Mouse (Mus musculus): ENCODE data around the gene Cpne4.

Cpne4 gene

DNA sequence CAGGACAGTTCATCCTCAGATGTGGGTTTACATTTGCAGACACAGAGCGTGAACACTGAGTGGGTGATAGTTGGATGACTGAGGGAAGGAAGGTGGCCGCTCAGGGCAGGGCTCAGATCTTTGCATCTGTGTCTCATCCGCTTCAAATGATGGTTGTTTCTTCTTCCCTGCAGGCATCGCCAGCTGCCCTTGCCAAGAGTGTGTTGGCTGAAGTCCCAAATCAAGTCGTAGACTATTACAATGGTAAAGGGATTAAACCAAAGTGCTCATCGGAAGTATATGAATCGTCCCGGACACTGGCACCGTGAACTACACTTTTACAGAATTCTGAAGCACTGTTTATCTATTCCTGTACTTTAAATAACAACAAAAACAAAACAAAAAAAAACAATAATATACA, 485.5 kb downstream of the Cpne4 start:
- no peak for DNase-seq (ENCODE audit: extremely low read depth, insufficient read length, low spot score)

DNA sequence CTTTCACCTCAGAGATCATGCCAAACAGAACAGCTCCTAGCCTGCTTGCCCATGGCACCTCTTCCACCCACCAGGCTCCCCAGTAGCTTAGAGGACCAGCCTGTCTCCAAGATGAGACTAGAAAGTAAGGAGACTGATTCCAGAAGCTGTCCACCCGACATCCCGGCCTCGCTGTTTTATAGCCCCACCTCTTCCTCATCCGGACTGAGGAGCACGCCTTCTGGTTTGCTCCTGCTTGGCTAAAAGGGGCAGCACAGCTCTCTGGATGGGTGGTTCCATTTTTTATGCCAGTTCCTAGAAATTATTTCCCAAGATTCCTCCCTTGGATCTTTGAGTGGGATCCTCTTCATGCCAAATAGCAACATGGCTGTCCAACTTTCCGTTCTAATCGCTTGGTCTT, 486.6 kb downstream of the Cpne4 start:
- no peak for DNase-seq (ENCODE audit: extremely low read depth, insufficient read length, low spot score)

DNA sequence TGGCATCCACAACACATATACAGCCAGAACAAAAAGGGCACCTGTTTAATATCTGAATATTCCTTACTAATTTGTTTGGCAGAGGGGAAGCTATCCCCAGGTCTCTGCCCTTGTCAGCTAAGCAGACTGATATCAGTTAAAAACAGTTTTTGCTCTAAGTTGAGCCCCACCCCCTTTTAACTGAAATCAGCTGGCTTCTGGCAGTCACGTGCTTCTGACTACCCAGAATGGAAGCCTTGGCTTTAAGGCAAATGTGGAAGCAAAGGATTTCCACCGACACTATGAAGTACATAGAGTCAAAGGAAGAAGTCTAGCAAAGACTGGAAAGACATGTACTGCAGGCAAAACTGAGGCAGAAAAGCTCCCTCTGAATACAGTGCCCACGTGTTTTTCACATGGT, 490.8 kb downstream of the Cpne4 start:
- no peak for DNase-seq (ENCODE audit: extremely low read depth, insufficient read length, low spot score)

DNA sequence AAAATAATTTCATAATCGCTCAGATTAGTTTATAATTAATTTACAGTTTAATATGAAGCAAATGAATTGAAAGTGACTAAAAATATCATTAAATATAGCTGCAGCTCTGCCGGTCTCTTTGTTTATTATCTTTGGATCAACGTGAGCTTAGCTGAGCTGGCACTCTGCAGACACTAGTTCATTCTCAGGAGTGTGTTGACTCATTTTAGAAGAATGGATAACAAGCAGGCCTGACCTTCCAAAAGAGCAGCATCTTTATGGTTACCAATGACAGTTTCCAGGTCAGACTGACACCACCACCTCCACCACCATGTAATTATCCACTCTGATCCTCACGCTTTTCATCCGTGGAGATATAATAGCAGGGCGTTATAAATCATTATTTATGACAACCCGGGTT, 498.9 kb downstream of the Cpne4 start:
- DNase-seq (ENCODE audit: extremely low read depth, insufficient read length, low spot score) = no peak

DNA sequence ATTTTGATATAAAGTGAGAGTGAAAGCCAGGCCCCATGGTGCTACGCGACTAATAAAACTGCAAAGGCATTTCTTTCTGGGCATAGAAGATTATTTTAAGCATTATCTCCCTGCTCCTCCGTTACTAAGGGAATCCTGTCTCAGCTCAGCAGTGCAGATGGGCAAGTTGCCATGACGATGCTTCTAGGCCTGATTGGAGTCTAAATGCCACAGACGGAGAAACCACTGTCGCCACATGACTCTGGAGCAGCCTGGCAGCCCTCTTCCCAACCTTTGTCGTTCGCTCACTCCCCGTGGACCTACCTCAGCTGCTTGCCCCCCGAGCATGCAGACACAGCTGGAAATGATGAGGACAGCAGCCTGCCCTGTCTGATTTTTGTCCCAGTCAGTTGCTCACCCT, 501.3 kb downstream of the Cpne4 start:
- peak; percentile 6 for DNase-seq (ENCODE audit: extremely low read depth, insufficient read length, low spot score)

DNA sequence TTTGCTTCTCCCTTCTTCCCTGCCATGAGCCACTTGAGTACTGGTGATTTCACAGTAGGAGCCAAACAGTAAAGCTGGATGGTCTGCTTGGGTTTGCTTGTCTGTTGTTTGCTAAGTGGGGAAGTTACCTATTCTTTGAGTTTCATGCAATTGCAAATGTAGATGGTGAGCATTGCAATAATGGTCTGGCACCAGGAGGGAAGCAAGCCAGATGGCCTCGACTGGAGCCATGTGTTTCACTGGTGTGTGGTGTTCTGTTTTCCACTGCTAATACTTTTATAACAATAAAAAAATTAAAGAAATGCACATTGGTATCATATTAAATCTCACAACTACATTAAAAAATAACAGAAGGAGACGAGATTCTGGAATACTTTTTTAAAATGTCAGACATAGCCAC, 502.6 kb downstream of the Cpne4 start:
- DNase-seq (ENCODE audit: extremely low read depth, insufficient read length, low spot score) = no peak

DNA sequence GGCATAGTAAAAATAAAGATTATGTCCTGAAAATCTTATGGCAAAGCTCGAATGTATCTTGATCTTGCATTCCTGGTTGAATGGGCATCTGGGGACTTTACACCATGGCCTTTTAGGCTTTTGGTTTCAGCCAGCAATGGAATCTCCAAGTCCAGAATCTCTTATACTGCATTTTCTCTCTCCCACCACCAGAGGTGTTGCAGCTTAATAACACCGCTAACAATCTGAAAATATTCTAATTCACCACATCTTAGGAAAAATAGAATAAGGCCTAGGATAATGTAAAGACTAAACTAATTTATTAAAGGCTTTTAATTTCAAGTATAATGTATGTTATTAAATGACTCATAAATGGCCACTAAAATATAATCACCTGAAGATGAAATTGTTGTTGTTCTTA, 503.2 kb downstream of the Cpne4 start:
- no peak for DNase-seq (ENCODE audit: extremely low read depth, insufficient read length, low spot score)

DNA sequence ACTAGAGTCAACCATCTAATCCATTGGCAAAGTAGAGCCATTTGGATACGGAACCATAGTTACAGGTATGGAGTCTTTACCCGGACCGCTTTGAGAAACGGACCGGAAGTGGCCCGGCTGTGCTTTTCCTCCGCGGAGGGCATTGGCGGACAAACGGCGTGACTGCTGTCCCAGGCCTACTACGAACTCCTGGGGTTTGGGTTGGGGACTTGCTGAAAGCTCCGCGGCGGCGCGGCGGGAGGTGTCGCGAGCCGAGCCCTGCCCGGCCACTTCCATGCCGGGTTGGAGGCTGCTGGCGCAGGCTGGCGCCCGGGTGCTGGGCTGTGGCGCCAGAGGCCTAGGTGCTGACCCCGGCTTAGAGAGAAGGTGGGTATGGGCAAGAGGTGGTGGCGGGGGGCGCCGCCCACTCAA, 506.1 kb downstream of the Cpne4 start, which contains the start of gene Mrpl3:
Gene Mrpl3 (plus strand): TSS at position 93 of the 411 bp plus-strand sequence.
- DNase-seq (ENCODE audit: extremely low read depth, insufficient read length, low spot score) = peak; percentile 77

DNA sequence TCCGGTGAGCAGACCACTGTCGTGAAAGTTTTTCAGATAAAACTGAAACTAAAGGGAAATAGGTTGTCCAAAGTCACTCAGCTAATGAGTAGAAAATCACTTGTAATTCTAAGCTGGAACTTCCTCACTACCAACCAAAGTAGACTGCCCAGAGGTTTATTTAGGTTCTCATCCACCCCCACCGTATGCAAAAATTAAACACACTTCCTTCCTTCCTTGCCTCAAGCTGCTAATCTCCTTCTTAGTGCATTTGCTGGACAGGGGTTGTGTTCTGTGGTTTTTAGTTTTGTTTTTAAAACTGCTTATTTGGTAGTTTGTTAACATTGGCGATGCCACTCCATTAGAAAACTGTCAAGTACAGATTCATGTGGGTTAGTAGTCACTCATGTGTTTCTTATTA, 506.7 kb downstream of the Cpne4 start:
- DNase-seq (ENCODE audit: extremely low read depth, insufficient read length, low spot score) = no peak

DNA sequence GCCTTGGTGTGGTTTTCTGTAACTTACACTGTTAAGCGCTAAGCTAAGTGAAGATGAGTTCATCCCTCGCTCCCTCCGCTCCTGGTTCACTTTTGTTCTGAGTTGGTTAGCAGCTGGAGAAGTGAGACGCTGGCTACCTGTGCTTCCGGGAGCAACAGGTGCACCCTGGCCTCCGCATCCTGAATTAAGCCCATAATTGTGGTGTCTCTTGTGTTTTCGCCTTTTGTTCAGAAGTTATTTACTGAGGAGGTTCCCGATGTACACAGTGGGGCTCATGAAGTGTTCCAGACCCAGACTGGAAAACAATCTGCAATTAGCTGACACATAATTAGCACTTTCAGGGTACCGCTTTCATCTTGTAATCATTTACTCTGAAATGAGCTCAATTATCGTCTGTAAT, 522.0 kb downstream of the Cpne4 start:
- DNase-seq (ENCODE audit: extremely low read depth, insufficient read length, low spot score) = no peak

DNA sequence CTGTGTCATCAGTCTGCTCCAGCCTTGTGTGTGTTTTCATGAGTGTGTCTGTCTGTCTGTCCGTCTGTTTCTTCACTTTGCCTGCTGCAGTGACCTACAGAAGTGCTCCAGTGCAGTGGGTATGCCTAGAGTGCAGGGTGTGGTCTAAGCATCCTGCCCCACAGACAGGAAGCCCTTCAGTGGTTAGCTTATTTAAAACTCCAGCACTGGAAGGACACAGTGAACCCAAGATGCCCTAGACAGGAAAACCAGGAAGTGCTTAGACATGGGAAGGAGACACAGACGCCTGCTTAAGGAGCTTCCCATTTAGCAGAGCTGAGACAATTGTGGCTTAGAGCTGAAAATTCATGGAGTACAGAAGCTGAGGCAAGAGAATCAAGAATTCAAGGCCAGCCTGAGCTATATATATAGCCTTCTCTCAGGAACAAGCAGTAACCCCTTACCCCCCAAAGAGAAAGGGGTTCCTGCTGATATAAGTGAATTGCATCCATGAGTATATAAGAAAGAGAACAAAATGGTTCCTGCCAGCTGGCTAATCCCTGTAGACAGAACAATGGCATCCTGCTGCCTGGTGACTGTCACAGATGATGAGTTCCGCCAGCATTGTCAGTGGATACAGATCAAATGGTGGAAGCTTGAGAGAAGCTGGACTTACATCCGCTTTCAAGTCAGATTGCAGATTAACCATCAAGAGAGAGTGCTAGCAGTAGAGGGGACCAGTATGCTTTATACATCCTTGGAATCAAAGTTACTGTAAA, 526.1 kb downstream of the Cpne4 start:
- no peak for DNase-seq (ENCODE audit: extremely low read depth, insufficient read length, low spot score)

DNA sequence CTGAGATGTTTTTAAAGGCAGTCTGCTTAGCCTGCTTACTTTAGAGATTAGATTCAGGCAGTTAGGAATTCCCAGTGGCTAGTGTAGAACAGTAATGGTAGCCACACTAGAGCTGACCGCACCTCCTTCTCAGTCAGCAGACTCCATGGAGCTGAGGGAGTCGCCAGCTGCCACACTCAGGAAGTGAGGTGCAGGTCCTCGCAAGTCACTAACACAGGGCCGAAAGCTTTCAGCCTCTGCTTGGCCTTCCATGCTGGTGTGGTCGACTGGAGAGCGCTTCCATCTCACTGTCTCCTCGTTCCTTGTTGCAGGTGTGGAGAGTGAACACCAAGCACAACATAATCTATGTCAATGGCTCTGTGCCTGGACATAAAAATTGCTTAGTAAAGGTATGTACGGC, 527.8 kb downstream of the Cpne4 start:
- DNase-seq (ENCODE audit: extremely low read depth, insufficient read length, low spot score) = no peak

DNA sequence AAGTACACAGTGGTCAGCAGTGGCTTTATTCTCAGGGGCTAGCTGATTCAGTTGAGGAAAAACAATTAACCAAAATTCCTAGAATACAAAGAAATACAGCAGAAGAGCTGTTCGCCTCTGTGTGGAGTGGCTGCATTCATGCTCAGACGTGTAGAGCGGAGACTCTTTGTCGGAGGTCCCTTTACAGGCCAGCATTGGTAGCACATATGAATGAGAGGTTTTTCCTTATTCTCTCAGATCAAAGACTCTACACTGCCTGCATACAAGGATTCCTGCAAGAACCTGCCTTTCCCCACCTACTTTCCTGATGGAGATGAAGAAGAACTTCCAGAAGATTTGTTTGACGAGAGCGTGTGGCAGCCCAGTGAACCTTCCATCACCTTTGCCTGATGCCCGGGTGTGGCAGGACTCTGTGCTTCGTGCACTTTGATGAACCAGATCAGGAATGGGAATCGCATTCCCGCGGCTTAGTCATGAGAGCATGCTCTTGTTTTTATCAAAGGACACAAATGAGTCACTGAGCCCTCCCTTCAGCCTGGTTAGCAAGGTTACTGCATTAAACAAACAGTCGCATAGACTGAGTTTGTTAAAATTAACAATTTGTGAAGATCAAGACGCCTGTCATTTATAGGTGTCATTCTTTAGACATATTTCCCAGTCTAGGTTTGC, 529.8 kb downstream of the Cpne4 start:
- DNase-seq (ENCODE audit: extremely low read depth, insufficient read length, low spot score) = no peak

DNA sequence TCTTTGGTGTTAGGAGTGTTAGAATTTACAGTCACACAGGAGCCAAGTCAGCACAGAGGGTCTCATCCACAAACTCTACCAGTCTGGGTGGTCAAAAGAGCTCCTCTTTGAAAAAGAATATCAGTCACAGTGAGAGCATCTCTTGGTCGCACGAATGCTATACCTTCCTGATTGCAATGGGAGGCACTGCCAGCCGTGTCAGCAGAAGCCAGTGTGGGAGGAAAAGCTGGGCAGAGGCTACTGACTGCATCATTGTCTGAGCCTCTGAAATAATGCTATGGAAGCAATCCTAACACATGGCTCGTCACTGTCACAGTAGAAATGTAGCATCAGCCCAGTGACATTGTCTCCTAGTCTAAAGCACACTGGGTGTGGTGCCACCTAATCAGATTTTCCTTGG, 531.4 kb downstream of the Cpne4 start:
- DNase-seq (ENCODE audit: extremely low read depth, insufficient read length, low spot score) = no peak

DNA sequence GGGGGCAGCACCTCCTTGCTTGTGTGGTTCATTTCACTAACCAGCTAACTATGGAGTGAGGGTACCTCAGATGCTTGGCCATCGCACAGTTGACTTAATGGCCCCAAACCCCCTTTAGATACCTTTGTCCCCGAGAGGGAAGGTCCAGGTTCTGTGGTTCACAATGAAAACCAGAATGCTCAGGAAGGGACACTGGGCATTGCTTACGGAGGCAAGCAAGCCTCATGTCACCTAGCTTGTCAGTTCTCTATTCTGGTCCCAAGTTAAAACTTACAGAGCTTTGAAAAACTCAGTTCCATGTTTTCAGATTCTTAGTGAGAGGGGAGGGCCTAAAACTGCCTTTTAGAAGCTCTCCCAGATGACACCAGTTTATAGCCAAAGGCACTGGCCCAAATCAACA, 533.2 kb downstream of the Cpne4 start:
- no peak for DNase-seq (ENCODE audit: extremely low read depth, insufficient read length, low spot score)
